Mouse (Mus musculus): ENCODE measurements around the gene Apol7e.
"Not testable (repeated sequence)": the region's sequence is repeated elsewhere in the genome, so short reads cannot be mapped to it uniquely, and the experiment has no call there.

Apol7e gene

GRCm38 (mm10) chr15:77698656-77699055, at the start of gene Apol7e:
Gene Apol7e, plus strand, starts transcription at chr15:77698857.
- not testable (repeated sequence) for DNase-seq (ENCODE audit: low read depth)

DNA sequence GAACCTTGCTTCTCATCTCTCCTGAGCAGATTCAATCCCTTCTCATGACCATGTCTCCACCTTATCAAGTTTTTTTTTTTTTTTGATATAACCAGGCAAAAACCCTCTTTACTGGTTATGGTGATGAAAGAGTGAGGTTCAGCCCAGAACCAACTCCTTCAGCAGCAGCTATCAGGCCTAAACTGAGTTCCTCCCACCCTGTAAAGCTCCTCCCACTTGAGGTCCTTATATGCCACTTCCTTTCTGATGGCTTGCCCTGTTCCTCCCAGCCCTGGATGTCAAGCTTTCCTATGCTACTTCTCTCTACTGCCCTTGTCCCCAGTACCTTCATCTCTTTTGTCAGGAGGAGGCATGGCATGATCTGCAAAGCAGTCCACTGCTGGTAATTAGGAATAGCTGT, 47.5 kb upstream of the Apol7e start:
- DNase-seq (ENCODE audit: low read depth), result not testable (repeated sequence)

DNA sequence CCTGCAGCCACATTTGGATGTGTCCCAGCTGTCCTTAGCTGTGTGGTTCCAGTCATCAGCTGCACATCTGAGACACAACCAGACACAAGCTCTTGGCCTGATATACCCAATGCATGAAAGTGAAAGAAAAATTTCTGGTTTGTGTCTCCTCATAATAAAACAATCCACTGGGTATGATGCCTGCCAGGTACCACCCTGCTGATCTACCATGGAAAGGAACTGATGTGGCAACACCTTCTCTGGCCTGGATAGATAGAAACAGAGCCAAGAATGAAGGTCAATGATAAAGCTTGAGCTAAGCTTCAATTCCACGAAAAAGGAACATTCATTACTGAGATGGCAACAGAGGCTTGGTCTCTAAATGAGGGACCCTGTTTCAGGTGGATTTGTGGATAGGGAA, 38.9 kb upstream of the Apol7e start:
- DNase-seq (ENCODE audit: low read depth), result not testable (repeated sequence)

- not testable (repeated sequence) for DNase-seq (ENCODE audit: low read depth)
Measured at GRCm38 (mm10) chr15:77661841-77662240, 36.8 kb upstream of the Apol7e start.

DNA sequence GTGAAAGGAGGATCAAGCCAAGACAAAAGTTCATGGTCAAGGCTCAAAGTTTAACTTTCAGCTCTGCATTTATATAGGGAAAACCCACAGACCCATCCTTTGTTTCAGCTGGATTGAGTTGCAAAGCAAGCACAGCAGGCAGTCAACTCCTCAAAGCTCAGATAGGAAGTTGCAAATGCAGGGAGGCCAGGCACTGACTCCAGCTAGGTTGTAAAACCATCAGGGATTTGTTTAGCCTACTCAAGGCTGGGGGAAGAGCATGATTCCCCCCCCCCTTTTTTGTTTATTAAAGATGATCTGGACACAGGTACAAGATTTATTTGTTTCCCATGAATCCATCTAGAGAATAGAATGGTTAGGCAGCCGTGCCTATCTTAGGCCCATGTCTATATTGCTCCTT, 24.6 kb upstream of the Apol7e start:
- DNase-seq (ENCODE audit: low read depth), result not testable (repeated sequence)

DNA sequence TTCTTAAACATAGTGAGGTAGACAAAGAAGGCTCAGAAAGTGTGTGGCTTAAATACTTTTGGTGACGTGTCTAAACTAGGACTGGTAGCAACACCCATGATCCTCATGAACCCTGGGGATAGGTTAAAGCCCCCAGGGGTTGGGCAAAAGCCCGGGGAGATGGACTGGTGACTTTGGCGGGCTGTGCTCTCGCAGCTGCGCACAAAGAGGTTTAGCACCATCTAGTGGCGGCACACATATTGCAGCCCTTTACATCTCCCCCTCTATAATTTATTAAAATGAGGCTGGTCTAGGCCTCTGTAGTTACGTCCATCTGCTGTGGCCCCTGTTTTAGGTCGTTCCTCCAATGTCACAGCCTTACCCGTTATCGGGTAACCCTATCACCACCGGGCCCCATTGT, 14.7 kb upstream of the Apol7e start:
- DNase-seq (ENCODE audit: low read depth), result not testable (repeated sequence)

DNA sequence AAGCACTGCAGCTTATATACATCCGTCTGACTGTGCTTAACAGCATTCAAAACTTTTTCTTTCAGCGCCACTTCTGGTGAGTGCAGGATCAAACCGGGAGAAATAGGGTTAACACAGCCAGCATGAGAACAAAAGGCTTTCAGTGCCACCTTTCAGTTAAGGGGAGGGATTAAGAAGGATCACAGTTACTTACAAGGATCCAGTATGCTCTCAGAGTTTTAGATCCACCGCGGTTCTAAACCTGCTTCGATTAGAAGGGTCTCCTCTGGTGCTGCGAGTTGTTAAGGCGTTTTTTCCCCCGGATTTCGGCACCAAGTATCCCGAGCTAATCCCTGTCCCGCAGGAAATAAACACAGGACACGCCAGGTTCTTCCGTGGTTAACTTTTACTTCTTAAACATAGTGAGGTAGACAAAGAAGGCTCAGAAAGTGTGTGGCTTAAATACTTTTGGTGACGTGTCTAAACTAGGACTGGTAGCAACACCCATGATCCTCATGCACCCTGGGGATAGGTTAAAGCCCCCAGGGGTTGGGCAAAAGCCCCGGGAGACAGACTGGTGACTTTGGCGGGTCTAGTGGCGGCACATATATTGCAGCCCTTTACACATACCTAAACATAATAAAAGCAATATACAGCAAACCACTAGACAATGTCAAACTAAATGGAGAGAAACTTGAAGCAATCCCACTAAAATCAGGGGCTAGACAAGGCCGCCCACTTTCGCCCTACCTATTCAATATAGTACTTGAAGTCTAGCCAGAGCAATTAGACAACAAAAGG, 6.9 kb upstream of the Apol7e start:
- DNase-seq (ENCODE audit: low read depth), result not testable (repeated sequence)

DNA sequence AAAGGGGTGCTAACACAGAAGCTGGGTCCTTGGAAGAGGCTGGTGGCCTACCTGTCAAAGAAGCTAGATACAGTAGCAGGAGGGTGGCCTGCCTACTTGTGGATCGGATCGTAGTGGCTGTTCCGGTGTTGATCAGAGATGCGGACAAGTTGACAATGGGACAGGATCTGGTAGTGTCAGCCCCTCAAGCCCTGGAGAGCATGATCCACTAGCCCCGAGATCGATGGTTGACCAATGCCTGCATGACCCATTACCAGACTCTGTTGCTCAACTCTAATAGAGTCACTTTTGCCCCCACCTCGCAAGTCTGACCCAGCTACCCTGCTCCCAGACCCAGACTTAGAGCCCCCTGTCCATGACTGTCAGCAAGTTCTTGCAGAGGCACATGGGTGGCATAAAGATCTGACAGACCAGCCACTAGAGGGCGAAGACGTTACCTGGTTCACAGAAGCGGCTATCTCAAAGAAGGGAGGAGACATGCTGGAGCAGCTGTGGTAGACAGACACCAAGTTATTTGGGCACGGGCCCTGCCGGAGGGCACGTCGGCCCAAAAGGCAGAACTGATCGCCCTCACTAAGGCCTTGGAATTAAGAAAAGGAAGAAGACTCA, 3.9 kb upstream of the Apol7e start:
- not testable (repeated sequence) for DNase-seq (ENCODE audit: low read depth)

DNA sequence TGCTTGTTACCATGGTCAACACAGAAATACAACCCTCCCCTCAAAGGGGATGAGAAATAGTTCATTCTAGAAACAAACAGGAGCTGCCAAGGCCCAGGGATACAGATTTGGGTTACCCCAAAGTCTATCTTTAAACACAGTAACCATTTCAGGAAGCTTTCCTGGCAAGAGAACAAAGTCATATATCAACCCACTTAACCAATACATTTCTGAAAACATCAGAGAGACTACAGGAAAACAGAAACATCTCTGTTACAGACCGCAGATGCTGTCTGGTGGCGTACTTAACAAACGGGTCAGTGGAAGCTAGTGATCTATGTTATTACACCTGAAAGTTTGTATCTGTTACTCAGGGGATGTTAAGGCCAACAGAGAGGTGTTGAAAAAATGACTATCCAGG, 6.6 kb downstream of the Apol7e start:
- DNase-seq (ENCODE audit: low read depth), result not testable (repeated sequence)

- DNase-seq (ENCODE audit: low read depth), result not testable (repeated sequence)
Measured at GRCm38 (mm10) chr15:77708936-77709335, 10.3 kb downstream of the Apol7e start.

DNA sequence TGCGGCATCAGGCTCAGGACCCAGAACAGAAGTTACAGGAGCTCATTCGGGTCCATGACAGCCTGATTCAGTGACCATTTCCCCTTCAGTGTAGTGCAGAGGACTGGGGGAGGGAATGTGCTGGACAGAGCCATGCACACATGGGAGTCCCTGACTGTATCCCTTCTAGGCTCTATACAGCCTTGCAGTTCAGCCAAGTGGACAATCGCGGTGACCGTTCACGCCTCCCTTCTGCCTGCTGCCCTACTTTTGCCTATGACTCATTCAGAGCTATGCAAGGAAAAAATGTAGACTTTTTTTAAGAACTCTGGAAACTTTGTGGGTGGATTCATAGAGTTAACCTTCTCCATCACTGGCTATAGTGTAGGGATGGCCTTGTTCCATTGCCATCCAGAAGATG, 19.6 kb downstream of the Apol7e start:
- DNase-seq (ENCODE audit: low read depth), result not testable (repeated sequence)

- not testable (repeated sequence) for DNase-seq (ENCODE audit: low read depth)
Measured at GRCm38 (mm10) chr15:77721509-77721908, 22.9 kb downstream of the Apol7e start.

GRCm38 (mm10) chr15:77724208-77724911, 25.7 kb downstream of the Apol7e start:
- DNase-seq (ENCODE audit: low read depth), result not testable (repeated sequence)

DNA sequence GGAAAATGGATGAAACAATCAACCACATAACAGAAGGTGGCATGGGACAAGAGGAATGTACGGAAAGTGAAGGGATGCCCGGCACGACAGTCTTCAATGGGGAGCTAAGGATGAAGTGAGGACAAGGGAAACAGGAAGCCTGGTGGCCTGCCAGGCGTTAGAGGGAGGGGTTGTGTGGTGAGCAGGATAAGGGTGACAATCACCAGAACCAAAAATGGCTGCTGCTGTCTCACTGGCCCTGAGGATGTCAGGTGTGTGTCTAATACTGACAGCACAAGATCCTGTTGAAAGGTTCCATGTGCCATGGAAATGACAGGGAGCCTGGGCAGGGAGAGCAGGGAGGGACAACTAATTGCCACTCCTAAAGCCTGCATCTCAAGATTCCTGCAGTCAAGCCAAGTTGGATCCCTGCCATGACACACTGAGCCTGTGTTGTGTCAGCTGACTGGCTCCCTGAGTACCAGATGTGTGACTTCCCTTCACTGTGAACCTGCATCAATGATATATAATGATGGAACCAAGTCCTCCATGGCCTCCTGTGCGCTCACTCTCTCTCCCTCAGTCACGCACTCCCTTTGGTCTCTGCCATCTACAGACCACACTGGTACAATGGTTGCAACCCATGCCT, 26.9 kb downstream of the Apol7e start:
- DNase-seq (ENCODE audit: low read depth), result not testable (repeated sequence)

GRCm38 (mm10) chr15:77727139-77727538, 28.5 kb downstream of the Apol7e start:
- DNase-seq (ENCODE audit: low read depth), result not testable (repeated sequence)

DNA sequence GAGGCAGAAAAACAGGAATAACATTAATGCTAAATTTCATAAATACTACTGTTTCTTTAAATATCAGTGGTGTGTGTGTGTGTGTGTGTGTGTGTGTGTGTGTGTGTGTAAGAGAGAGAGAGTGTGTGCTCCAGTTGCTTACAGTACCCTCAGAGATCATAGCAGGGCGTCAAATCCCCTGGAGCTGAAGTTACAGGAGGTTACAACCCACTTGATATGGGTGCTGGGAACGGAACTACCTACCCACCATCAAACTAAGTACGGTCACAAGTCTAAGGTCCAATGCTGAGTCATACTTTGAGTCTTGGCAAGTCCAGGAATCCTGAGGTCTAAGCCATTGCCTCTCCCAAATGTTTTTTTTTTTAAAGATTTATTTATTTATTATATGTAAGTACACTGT, 29.1 kb downstream of the Apol7e start:
- not testable (repeated sequence) for DNase-seq (ENCODE audit: low read depth)

- DNase-seq (ENCODE audit: low read depth), result not testable (repeated sequence)
Measured at GRCm38 (mm10) chr15:77728739-77729138, 30.1 kb downstream of the Apol7e start, which contains the start of gene Apol9b. Gene Apol9b, plus strand, starts transcription at chr15:77729039.

DNA sequence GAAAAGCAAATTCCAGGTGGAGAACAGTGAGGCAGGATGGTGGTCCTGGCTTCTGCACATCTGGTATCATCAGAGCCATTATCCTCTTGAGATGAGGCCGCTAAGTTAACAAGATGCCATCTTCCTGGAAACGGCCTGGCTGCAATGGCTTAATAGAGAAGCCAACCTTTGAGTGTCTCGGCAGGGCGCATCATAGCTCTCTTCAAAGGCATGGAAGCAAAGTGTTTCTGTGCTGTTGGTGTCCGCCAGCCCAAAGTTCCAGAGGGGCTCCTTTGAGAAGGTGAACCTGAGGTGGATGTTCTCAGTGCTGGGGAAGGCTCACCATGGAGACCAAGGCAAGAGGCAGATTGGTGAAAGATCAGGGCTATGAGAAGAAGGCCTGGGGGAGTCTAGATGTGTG, 32.9 kb downstream of the Apol7e start:
- DNase-seq (ENCODE audit: low read depth), result no peak

DNA sequence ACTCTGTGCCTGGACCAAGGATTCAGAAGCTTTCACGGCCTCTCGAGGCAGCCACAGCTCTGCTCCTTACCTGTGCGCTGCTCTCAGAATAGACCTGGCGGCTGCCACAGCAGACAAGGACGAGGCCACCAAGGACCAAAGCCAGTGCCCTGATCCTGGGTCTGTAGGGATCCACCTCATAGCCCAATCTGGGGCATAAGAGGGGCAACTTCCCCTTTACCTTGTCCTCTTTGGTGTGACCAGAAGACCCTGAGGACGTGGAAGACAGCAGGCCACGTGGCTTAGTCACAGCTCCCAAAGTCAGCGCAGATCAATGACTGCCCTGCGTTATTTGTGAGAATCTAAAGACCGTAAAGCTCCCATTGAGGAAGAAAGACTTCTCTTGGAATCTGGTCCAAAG, 34.2 kb downstream of the Apol7e start:
- DNase-seq (ENCODE audit: low read depth), result not testable (repeated sequence)

DNA sequence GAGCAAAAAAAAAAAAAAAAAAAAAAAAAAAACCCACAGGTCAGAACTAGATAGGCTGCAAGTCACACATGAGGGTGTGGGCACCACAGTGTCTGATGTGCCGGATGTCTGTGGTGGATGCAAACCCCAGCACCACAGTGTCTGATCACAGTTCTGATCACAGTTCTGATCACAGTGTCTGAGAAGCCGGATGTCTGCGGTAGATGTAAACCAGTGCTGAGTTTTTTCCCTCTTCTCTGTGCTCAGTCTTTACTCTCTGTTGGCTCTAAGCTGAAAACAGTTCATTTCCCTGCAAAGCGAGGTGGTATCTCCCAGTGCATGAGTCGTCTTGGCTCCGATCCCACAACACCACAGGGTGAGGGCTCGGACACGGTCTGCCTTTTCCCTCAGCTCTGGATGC, 34.7 kb downstream of the Apol7e start:
- not testable (repeated sequence) for DNase-seq (ENCODE audit: low read depth)

- DNase-seq (ENCODE audit: low read depth), result not testable (repeated sequence)
Measured at GRCm38 (mm10) chr15:77733903-77734302, 35.2 kb downstream of the Apol7e start.

Data from c-Kit-positive CD71-negative TER-119-negative erythroid progenitor cells, embryonic 14.5 days (primary cell).